Mouse (Mus musculus): ENCODE measurements around the gene Lmod1. TPM values are rescaled to one million over a fixed set of nuclear protein-coding genes. Genes with fewer than 3 reads are reported as not detected.
A peak's percentile ranks its signal among the peaks of the same experiment; 100 is the strongest.
"Not testable (repeated sequence)": the region's sequence is repeated elsewhere in the genome, so short reads cannot be mapped to it uniquely, and the experiment has no call there.

Gene Lmod1
- total RNA-seq, 2 experiments from 2014 or later: 2.7 to 3.3 TPM

- peak; percentile 38 for DNase-seq
- intact Hi-C loops (cut with DNase I; ENCODE audit: low total_unique reads): no loop called here
Observed at GRCm38 (mm10) chr1:135351953-135352352, 27.3 kb downstream of the Lmod1 start.

DNA sequence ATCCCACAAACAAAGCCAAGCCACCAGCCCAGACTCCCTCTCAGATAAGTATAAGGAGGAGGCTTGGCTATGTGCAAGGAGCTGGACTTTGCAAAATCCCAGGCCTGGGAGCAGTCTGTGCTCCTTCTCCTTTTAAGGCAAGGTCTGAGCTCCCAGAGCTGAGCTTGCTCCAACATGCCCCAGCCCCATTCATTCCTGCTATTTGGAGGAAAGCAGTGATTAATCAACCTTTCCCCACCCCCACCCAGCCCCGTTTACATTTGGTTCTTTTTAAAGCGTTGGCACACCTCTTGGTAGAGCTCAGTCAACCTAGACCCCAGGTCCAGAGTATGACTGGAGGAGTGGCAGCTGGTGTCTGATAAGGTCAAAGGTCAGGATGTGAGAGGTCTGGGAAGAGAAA lies 34.5 kb downstream of the Lmod1 start:
- intact Hi-C loops (cut with DNase I; ENCODE audit: low total_unique reads): no loop called here
- no peak for DNase-seq

DNA sequence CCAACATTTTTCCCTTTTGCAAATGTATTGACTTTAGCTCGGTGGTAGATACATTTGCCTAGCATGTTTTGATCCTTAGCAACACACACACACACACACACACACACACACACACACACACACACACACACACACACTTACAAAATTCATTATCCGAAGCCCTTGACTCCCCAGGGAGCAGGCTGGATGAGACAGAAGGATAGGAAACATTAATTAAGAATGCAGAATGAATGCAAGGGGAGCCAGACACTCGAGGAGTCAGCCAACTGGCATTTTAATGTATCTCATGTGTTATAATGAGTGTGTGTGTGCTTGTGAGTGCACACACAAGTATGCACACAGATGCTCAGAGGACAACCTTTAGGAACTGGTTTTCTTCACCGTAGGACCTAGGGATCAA lies 36.9 kb downstream of the Lmod1 start:
- intact Hi-C loops (cut with DNase I; ENCODE audit: low total_unique reads): no loop called here
- DNase-seq: no peak

DNA sequence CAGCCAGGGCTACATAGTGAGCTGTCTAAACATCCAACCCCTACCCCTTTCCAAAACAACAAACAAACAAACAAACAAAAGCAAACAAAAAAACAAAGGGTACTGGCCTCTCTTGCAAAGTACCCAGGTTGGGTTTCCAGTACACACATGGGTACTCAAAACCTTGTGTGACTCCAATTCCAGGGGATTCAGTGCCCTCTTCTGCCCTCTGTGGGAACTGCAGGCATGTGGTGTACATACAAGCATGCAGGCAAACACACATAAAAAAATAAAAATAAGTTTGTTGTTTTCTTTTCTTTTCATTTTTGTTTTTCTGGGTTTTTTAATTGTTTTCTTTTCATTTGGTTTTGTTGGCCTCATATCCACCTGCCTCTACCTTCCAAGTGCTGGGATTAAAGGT lies 37.5 kb downstream of the Lmod1 start:
- intact Hi-C loops (cut with DNase I; ENCODE audit: low total_unique reads): no loop called here
- DNase-seq: no peak

GRCm38 (mm10) chr1:135363446-135363845 lies 38.8 kb downstream of the Lmod1 start:
- intact Hi-C loops (cut with DNase I; ENCODE audit: low total_unique reads): no loop called here
- DNase-seq: no peak

DNA sequence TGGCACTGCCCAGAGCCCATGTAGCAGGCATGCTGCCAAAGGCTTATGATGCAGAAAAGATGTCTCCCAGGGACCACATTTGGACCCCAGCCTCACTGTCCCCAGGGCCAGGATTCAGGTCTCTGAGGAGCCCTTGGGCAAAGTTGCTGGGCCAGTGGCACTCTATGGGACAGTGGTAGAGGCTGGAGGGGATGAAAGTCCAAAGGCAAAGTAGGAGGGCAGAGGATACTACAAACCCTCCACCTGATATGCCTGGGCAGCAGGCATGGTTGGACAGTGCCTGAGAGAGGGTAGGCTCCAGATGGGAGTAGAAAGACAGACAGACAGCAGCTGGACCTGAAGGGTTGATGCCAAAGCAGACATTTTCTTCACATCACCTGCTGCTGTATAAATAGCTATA lies 41.8 kb downstream of the Lmod1 start:
- intact Hi-C loops (cut with DNase I; ENCODE audit: low total_unique reads): loop anchor here (5.0 kb wide), 3 partner anchors 44 to 194 kb away; partner anchors contain the start of gene Lmod1

DNA sequence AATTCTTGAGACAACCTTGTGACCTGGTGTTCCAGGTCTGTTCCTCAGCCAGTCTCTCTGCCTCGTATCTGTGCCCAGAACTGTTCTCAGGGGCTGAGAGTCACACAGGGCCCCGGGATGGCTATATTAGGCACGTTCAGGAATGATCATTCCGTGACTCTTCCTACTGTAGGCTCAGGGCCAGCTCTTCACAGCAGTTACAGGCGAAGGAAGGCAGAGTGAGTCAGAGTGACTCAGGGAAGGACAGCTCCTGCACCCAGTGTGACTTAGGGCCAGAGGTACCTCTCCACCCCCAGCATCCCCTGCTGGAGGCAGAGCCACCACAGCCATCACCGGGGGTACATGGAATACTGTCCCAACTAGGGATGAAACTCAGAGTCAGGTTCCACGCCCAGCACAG lies 42.4 kb downstream of the Lmod1 start:
- intact Hi-C loops (cut with DNase I; ENCODE audit: low total_unique reads): loop anchor here (5.0 kb wide), 3 partner anchors 45 to 195 kb away; partner anchors contain the start of gene Lmod1

More for the DNA sequence above, 41.8 kb downstream of the Lmod1 start:
- no peak for DNase-seq

DNA sequence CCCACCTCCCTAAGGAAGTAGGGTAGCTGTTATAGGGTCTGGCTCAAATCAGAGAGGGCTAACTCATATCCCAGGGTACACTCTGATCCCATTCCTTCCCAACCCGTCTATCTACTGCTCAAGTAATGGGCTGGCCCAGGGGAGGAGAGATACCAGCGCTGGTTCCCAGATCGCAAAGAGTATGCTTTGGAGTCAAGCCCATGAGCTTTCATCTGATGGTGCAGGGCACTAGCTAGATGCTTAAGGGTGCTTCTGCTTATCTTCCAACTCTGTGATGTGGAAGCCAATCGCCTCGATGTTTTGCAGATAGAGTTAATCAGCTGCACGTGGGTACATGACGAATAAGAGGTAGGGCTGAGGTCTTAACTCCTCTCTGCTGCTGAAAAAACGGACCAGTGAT lies 43.0 kb downstream of the Lmod1 start:
- no peak for DNase-seq
- intact Hi-C loops (cut with DNase I; ENCODE audit: low total_unique reads): loop anchor here (5.0 kb wide), 3 partner anchors 45 to 195 kb away; partner anchors contain the start of gene Lmod1

More for the DNA sequence above, 42.4 kb downstream of the Lmod1 start:
- DNase-seq: no peak

GRCm38 (mm10) chr1:135368245-135368644 lies 43.6 kb downstream of the Lmod1 start:
- intact Hi-C loops (cut with DNase I; ENCODE audit: low total_unique reads): loop anchor here (5.0 kb wide), 3 partner anchors 46 to 196 kb away; partner anchors contain the start of gene Lmod1
- peak; percentile 87 for DNase-seq

DNA sequence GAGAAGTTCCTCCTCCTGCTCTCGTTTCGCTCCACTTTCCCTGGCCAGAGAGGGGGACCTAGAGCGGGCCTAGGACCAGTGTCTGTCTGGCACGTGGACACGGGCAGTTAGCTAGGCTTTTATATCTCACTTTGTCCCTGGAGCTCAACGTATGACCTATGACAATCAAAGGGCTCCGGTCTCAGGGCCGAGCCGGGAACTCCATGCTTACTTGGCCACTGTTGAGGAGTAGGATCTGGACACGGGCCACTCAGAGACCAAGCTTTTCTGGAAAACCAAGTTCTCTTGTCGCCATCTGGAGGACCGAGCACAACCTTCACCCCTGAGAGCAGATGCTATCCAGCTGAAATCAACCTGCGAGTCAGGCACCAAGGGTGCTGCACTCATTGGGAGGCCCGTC lies 44.4 kb downstream of the Lmod1 start:
- intact Hi-C loops (cut with DNase I; ENCODE audit: low total_unique reads): loop anchor here (5.0 kb wide), 3 partner anchors 47 to 197 kb away; partner anchors contain the start of gene Lmod1

GRCm38 (mm10) chr1:135369415-135369814 lies 44.8 kb downstream of the Lmod1 start:
- intact Hi-C loops (cut with DNase I; ENCODE audit: low total_unique reads): loop anchor here (5.0 kb wide), 3 partner anchors 47 to 197 kb away; partner anchors contain the start of gene Lmod1
- no peak for DNase-seq

More for the DNA sequence above, 44.4 kb downstream of the Lmod1 start:
- peak; percentile 65 for DNase-seq

GRCm38 (mm10) chr1:135373171-135373677 lies 48.6 kb downstream of the Lmod1 start:
- DNase-seq: no peak
- intact Hi-C loops (cut with DNase I; ENCODE audit: low total_unique reads): no loop called here

GRCm38 (mm10) chr1:135374175-135374867 lies 49.7 kb downstream of the Lmod1 start:
- DNase-seq: peak; percentile 60

DNA sequence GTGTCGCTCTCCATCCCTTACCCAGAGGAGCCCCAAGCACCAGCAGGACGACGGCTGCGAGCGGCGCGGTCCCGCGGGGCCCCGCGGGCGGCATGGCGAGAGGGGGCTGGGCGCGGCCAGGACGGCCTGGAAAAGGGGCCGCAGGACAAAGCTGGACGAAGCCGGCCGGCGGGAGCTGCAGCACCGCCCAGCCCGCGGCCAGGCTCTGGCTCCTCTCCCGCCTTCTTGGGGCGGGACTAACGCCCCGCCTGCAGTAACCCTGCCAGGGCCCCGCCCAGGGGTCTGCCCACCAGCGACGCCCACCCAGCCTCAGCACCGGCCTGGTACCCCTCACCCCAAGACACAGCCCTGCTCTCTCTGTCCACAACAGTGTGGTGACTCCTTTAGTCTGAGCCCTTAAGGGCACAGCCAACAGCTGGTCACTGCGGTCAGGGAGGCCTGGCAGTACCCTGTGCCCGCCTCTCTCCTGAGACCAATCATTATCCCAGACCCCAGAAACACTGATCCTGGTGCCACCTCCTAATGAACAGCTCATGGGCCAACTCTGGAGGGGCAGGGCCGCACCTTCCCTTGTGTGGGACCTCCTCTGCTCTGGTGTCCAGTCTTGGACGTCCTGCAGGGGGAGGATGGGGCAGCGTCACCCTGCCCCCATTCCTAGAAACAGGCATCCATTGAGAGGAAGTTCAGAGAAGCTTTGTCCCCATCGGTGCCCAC lies 50.4 kb downstream of the Lmod1 start, which contains the start of gene Shisa4:
Gene Shisa4 (minus strand): TSS at position 370 of the 714 bp plus-strand sequence.
- intact Hi-C loops (cut with DNase I; ENCODE audit: low total_unique reads): no loop called here
- peak; percentile 80 for DNase-seq

More at GRCm38 (mm10) chr1:135374175-135374867, 49.7 kb downstream of the Lmod1 start:
- intact Hi-C loops (cut with DNase I; ENCODE audit: low total_unique reads): no loop called here

GRCm38 (mm10) chr1:135378576-135378975 lies 54.0 kb downstream of the Lmod1 start:
- peak; percentile 71 for DNase-seq
- intact Hi-C loops (cut with DNase I; ENCODE audit: low total_unique reads): no loop called here

- DNase-seq: no peak
- intact Hi-C loops (cut with DNase I; ENCODE audit: low total_unique reads): no loop called here
Observed at GRCm38 (mm10) chr1:135379048-135379447, 54.4 kb downstream of the Lmod1 start.

- no peak for DNase-seq
- intact Hi-C loops (cut with DNase I; ENCODE audit: low total_unique reads): loop anchor here (2.0 kb wide), 1 partner anchor 46 kb away; no protein-coding TSS in a partner anchor
Observed at GRCm38 (mm10) chr1:135380071-135380991, 55.7 kb downstream of the Lmod1 start.

DNA sequence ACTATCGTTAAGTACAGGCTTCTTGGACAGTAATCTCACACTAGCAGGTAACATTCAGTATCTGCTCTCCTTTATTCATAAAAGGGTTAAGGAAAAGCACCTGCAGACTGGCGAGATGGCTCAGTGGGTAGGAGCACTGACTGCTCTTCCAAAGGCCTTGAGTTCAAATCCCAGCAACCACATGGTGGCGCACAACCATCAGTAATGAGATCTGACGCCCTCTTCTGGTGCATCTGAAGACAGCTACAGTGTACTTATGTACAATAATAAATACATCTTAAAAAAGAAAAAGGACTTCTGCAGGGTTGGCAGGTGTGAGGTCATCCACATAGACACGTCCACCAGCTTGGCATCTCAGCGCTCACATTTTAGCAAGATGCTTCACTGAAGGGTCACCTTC lies 57.0 kb downstream of the Lmod1 start:
- intact Hi-C loops (cut with DNase I; ENCODE audit: low total_unique reads): loop anchor here (2.0 kb wide), 1 partner anchor 45 kb away; no protein-coding TSS in a partner anchor
- not testable (repeated sequence) for DNase-seq

GRCm38 (mm10) chr1:135384171-135384570 lies 59.6 kb downstream of the Lmod1 start:
- no peak for DNase-seq
- intact Hi-C loops (cut with DNase I; ENCODE audit: low total_unique reads): no loop called here
